Mouse (Mus musculus): Measurements from ENCODE around the gene Pgpep1. TPM values are rescaled to one million over a fixed set of nuclear protein-coding genes. Genes with fewer than 3 reads are reported as not detected.

Gene Pgpep1
- total and polyA plus RNA-seq, 3 experiments = 3.3 to 16.6 (median 9.4) TPM

GRCm38 (mm10) chr8:70646775-70647174, 13.4 kb downstream of the Pgpep1 start:
- peaks cover 36% of the 10 kb centered on the region for H3K36me3 ChIP-seq (replicated peaks)
- peaks cover 10% of the 10 kb centered on the region; the same call in 1 of the 2 replicates for H3K27me3 ChIP-seq (ENCODE audit: insufficient read depth, low read length)
- no peaks in the 10 kb centered on the region for H3K9me3 ChIP-seq (replicated peaks)
- H3K4me3 ChIP-seq (ENCODE audit: low read depth, low read length) = no peak overlapping the region
- TF ChIP-seq TAL1 (conservative IDR thresholded peaks at IDR 0.05; ENCODE audit: low read depth, low read length) (no peak), GATA1 (IDR thresholded peaks at IDR 0.05; ENCODE audit: borderline replicate concordance, low read length) (no peak), POLR2AphosphoS5 (IDR thresholded peaks at IDR 0.05; ENCODE audit: insufficient replicate concordance, low read depth, low read length) (no peak), GATA2 (IDR thresholded peaks at IDR 0.05; ENCODE audit: borderline replicate concordance, low read depth, low read length) (no peak), CTCF (IDR thresholded peaks at IDR 0.05; ENCODE audit: low read depth, low read length) (no peak)
- ATAC-seq (ENCODE audit: extremely low read depth, insufficient number of reproducible peaks, low FRiP score, poor library complexity, severe bottlenecking) = no peak
- DNase-seq (ENCODE audit: low spot score) = no peak
- H3K4me1 ChIP-seq (ENCODE audit: insufficient read depth, low read depth, low read length) = peaks cover 32% of the 10 kb centered on the region

GRCm38 (mm10) chr8:70646369-70646768, 13.8 kb downstream of the Pgpep1 start:
- H3K4me1 ChIP-seq (ENCODE audit: insufficient read depth, low read depth, low read length) = peaks cover 32% of the 10 kb centered on the region
- peaks cover 32% of the 10 kb centered on the region for H3K36me3 ChIP-seq (replicated peaks)
- DNase-seq (ENCODE audit: low spot score) (no peak), ATAC-seq (ENCODE audit: extremely low read depth, insufficient number of reproducible peaks, low FRiP score, poor library complexity, severe bottlenecking) (no peak)
- no peaks in the 10 kb centered on the region for H3K9me3 ChIP-seq (replicated peaks)
- H3K4me3 ChIP-seq (ENCODE audit: low read depth, low read length) = no peak overlapping the region
- TF ChIP-seq GATA2 (IDR thresholded peaks at IDR 0.05; ENCODE audit: borderline replicate concordance, low read depth, low read length) (no peak), CTCF (IDR thresholded peaks at IDR 0.05; ENCODE audit: low read depth, low read length) (no peak), GATA1 (IDR thresholded peaks at IDR 0.05; ENCODE audit: borderline replicate concordance, low read length) (no peak), TAL1 (conservative IDR thresholded peaks at IDR 0.05; ENCODE audit: low read depth, low read length) (no peak), POLR2AphosphoS5 (IDR thresholded peaks at IDR 0.05; ENCODE audit: insufficient replicate concordance, low read depth, low read length) (no peak)
- peaks cover 10% of the 10 kb centered on the region; the same call in 1 of the 2 replicates for H3K27me3 ChIP-seq (ENCODE audit: insufficient read depth, low read length)

- ATAC-seq (ENCODE audit: extremely low read depth, insufficient number of reproducible peaks, low FRiP score, poor library complexity, severe bottlenecking) (no peak), DNase-seq (ENCODE audit: low spot score) (no peak)
- H3K36me3 ChIP-seq (replicated peaks) = peaks cover 25% of the 10 kb centered on the region
- H3K9me3 ChIP-seq (replicated peaks) = no peaks in the 10 kb centered on the region
- H3K4me3 ChIP-seq (ENCODE audit: low read depth, low read length) = no peak overlapping the region
- H3K4me1 ChIP-seq (ENCODE audit: insufficient read depth, low read depth, low read length) = peaks cover 32% of the 10 kb centered on the region
- no peak for TF ChIP-seq GATA1 (IDR thresholded peaks at IDR 0.05; ENCODE audit: borderline replicate concordance, low read length)
- no peak for TF ChIP-seq TAL1 (conservative IDR thresholded peaks at IDR 0.05; ENCODE audit: low read depth, low read length)
- no peak for TF ChIP-seq POLR2AphosphoS5 (IDR thresholded peaks at IDR 0.05; ENCODE audit: insufficient replicate concordance, low read depth, low read length)
- TF ChIP-seq CTCF (IDR thresholded peaks at IDR 0.05; ENCODE audit: low read depth, low read length) = no peak
- TF ChIP-seq GATA2 (IDR thresholded peaks at IDR 0.05; ENCODE audit: borderline replicate concordance, low read depth, low read length) = no peak
- peaks cover 10% of the 10 kb centered on the region; the same call in 1 of the 2 replicates for H3K27me3 ChIP-seq (ENCODE audit: insufficient read depth, low read length)
These were observed 14.5 kb downstream of the Pgpep1 start for GRCm38 (mm10) chr8:70645501-70646224.

GRCm38 (mm10) chr8:70644065-70644464, 16.1 kb downstream of the Pgpep1 start:
- Histone ChIP-seq H3K27me3 (ENCODE audit: insufficient read depth, low read length) (peaks cover 10% of the 10 kb centered on the region; the same call in 1 of the 2 replicates), H3K9me3 (replicated peaks) (no peaks in the 10 kb centered on the region), H3K36me3 (replicated peaks) (peaks cover 9% of the 10 kb centered on the region), H3K4me1 (ENCODE audit: insufficient read depth, low read depth, low read length) (peaks cover 22% of the 10 kb centered on the region), H3K4me3 (ENCODE audit: low read depth, low read length) (no peak overlapping the region)
- TF ChIP-seq CTCF (IDR thresholded peaks at IDR 0.05; ENCODE audit: low read depth, low read length) = 0 out of 2 replicates have a peak, but pooled peaks have one; percentile 32
- no peak for TF ChIP-seq GATA2 (IDR thresholded peaks at IDR 0.05; ENCODE audit: borderline replicate concordance, low read depth, low read length)
- DNase-seq (ENCODE audit: low spot score) = no peak
- ATAC-seq (ENCODE audit: extremely low read depth, insufficient number of reproducible peaks, low FRiP score, poor library complexity, severe bottlenecking) = no peak

- no peak overlapping the region for H3K4me3 ChIP-seq (ENCODE audit: low read depth, low read length)
- peaks cover under 1% of the 10 kb centered on the region for H3K36me3 ChIP-seq (replicated peaks)
- DNase-seq (ENCODE audit: low spot score) = no peak
- peaks cover 16% of the 10 kb centered on the region for H3K4me1 ChIP-seq (ENCODE audit: insufficient read depth, low read depth, low read length)
- TF ChIP-seq GATA1 (IDR thresholded peaks at IDR 0.05; ENCODE audit: borderline replicate concordance, low read length) = no peak
- TF ChIP-seq GATA2 (IDR thresholded peaks at IDR 0.05; ENCODE audit: borderline replicate concordance, low read depth, low read length) = no peak
- no peak for TF ChIP-seq TAL1 (conservative IDR thresholded peaks at IDR 0.05; ENCODE audit: low read depth, low read length)
- no peak for TF ChIP-seq POLR2AphosphoS5 (IDR thresholded peaks at IDR 0.05; ENCODE audit: insufficient replicate concordance, low read depth, low read length)
- TF ChIP-seq CTCF (IDR thresholded peaks at IDR 0.05; ENCODE audit: low read depth, low read length) = no peak
- no peak for ATAC-seq (ENCODE audit: extremely low read depth, insufficient number of reproducible peaks, low FRiP score, poor library complexity, severe bottlenecking)
- peaks cover 10% of the 10 kb centered on the region; the same call in 1 of the 2 replicates for H3K27me3 ChIP-seq (ENCODE audit: insufficient read depth, low read length)
- H3K9me3 ChIP-seq (replicated peaks) = no peaks in the 10 kb centered on the region
These were observed 17.2 kb downstream of the Pgpep1 start for GRCm38 (mm10) chr8:70643019-70643418.

GRCm38 (mm10) chr8:70638752-70639151, 21.4 kb downstream of the Pgpep1 start:
- H3K4me3 ChIP-seq (ENCODE audit: low read depth, low read length) = no peak overlapping the region
- H3K9me3 ChIP-seq (replicated peaks) = no peaks in the 10 kb centered on the region
- peaks cover 8% of the 10 kb centered on the region; the same call in 1 of the 2 replicates for H3K27me3 ChIP-seq (ENCODE audit: insufficient read depth, low read length)
- peaks cover 48% of the 10 kb centered on the region for H3K4me1 ChIP-seq (ENCODE audit: insufficient read depth, low read depth, low read length)
- DNase-seq (ENCODE audit: low spot score) (no peak), ATAC-seq (ENCODE audit: extremely low read depth, insufficient number of reproducible peaks, low FRiP score, poor library complexity, severe bottlenecking) (no peak)
- TF ChIP-seq GATA2 (IDR thresholded peaks at IDR 0.05; ENCODE audit: borderline replicate concordance, low read depth, low read length) (no peak), POLR2AphosphoS5 (IDR thresholded peaks at IDR 0.05; ENCODE audit: insufficient replicate concordance, low read depth, low read length) (no peak), TAL1 (conservative IDR thresholded peaks at IDR 0.05; ENCODE audit: low read depth, low read length) (no peak), GATA1 (IDR thresholded peaks at IDR 0.05; ENCODE audit: borderline replicate concordance, low read length) (no peak), CTCF (IDR thresholded peaks at IDR 0.05; ENCODE audit: low read depth, low read length) (no peak)
- no peaks in the 10 kb centered on the region for H3K36me3 ChIP-seq (replicated peaks)

Measured in G1E (cell line).